Mouse (Mus musculus) cerebellum, adult 2 months (tissue): Measurements from ENCODE around the gene Ankrd11.

Source experiments
- CTCF ChIP-seq: fragments of 200-500 bp; IDR thresholded peaks from 2 replicates; pipeline ENCODE4 v1.5.1; 2011; ENCODE audit warnings: low read depth, mild to moderate bottlenecking, control low read depth, low read length, moderate library complexity, borderline replicate concordance; ENCODE audit not compliant: insufficient read depth
- POLR2A ChIP-seq: fragments of 200-500 bp; IDR thresholded peaks from 2 replicates; pipeline ENCODE4 v1.6.1; 2011; ENCODE audit warnings: low read length, control low read depth, borderline replicate concordance; ENCODE audit not compliant: insufficient read depth

- no peak for TF ChIP-seq CTCF
- no peak for TF ChIP-seq POLR2A
Measured at GRCm38 (mm10) chr8:122854388-122854787, 187.7 kb downstream of the Ankrd11 start.
